Mouse (Mus musculus) ES-Bruce4 (cell line): ENCODE measurements around the gene Pcyt2.

Experiments used
- CTCF ChIP-seq: IDR thresholded peaks from one replicate; pipeline ENCODE4 v1.8.1; 2011; ENCODE audit warnings: low read depth, low read length
- EP300 ChIP-seq: IDR thresholded peaks from 2 replicates; pipeline ENCODE4 v1.6.1; 2011; ENCODE audit warnings: low read depth, low read length; ENCODE audit not compliant: insufficient read depth
- POLR2A ChIP-seq: IDR thresholded peaks from one replicate; pipeline ENCODE4 v1.8.1; 2011; ENCODE audit warnings: low read length; ENCODE audit not compliant: insufficient read depth

- TF ChIP-seq CTCF (no peak), POLR2A (no peak), EP300 (no peak)
These were observed 11.6 kb upstream of the Pcyt2 start for GRCm38 (mm10) chr11:120629341-120629730.
